Mouse (Mus musculus) erythroblast, embryonic 14.5 days (primary cell): ENCODE measurements around the gene Rtn4rl1.

Experiments
- GATA1 ChIP-seq: IDR thresholded peaks from 2 replicates; pipeline ENCODE4 v1.6.1; 2012; ENCODE audit warnings: low read length, inconsistent platforms, mixed read lengths
- TAL1 ChIP-seq: IDR thresholded peaks from 3 replicates; pipeline ENCODE4 v1.6.1; 2012; ENCODE audit warnings: low read length, inconsistent platforms, mixed read lengths

DNA sequence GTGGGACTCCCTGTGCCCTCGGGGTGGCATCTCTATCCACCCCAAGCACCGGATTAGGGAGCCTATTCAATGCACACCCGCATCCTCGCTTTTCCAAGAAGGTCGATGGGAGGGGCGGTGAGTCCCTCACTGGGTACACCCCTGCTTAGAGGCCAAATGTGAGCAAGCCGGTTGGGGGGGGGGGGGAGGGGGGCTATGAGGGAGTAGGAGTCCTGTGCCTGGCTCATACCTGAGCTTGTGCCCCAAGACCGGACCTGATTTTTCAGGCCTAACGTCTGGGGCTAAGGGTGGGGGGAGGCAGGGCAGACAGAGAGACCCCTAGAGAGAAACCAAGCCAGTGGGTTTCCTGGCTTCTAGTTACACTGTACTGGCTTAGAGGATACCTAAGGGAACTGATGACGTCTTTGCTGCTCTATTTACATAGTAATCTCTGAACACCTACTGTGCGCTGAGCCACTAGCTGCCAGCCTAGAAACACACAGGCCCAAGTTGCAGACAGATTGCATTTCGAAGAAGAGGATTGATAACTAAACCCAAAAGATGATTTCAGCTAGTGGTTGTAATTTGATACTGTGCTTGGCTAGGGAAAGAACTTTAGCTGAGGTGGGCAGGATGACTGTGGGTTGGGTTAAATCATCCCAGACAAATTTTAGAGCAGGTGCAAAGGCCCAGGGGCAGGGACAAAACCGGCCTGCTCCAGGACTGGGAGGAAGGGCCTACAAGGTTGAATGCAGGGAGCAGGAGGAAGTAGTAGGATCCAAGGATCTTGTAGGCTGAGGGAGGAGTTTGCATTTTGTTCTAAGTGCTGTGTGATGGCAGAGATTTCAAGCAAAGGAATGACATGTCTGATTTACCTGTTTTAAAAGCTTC is 20.7 kb downstream of the Rtn4rl1 start:
- TF ChIP-seq GATA1 (no peak), TAL1 (no peak)
